Mouse (Mus musculus) midbrain, embryonic 11.5 days (tissue): Measurements from ENCODE around the gene Hsf2. TPM values are rescaled to one million over a fixed set of nuclear protein-coding genes. Genes with fewer than 3 reads are reported as not detected.
"Not testable (repeated sequence)": the region's sequence is repeated elsewhere in the genome, so short reads cannot be mapped to it uniquely, and the experiment has no call there.

Source experiments
- ATAC-seq: fragments of 200-750 bp; cut with Nextera tagmentation; 2 replicates; pipeline ENCODE4 v1.8.0; 2017; ENCODE audit warnings: moderate TSS enrichment, moderate library complexity; ENCODE audit not compliant: low FRiP score
- DNase-seq: peaks from one replicate; pipeline ENCODE4 v3.0.0; 2015; ENCODE audit warnings: low spot score; ENCODE audit errors: missing footprints
- H3K27ac ChIP-seq: fragments of 300-500 bp; sonication (generic); 2 replicates; pipeline ENCODE4 v1.5.1; 2014; ENCODE audit warnings: low read depth, low read length
- H3K27me3 ChIP-seq: fragments of 300-500 bp; sonication (generic); 2 replicates; pipeline ENCODE4 v1.6.1; 2014; ENCODE audit warnings: mild to moderate bottlenecking, low read length, moderate library complexity, mixed read lengths; ENCODE audit not compliant: control insufficient read depth, insufficient read depth
- H3K36me3 ChIP-seq: fragments of 300-500 bp; sonication (generic); 2 replicates; pipeline ENCODE4 v1.6.1; 2014; ENCODE audit warnings: mild to moderate bottlenecking, low read length, moderate library complexity, mixed read lengths; ENCODE audit not compliant: control insufficient read depth, insufficient read depth
- H3K4me1 ChIP-seq: fragments of 300-500 bp; sonication (generic); 2 replicates; pipeline ENCODE4 v1.6.1; 2014; ENCODE audit warnings: low read length; ENCODE audit not compliant: control insufficient read depth, insufficient read depth
- H3K4me2 ChIP-seq: fragments of 300-500 bp; sonication (generic); 2 replicates; pipeline ENCODE4 v1.6.1; 2014; ENCODE audit warnings: mild to moderate bottlenecking, moderate library complexity
- H3K4me3 ChIP-seq: fragments of 300-500 bp; sonication (generic); 2 replicates; pipeline ENCODE4 v1.5.1; 2014; ENCODE audit warnings: low read depth, low read length
- H3K9ac ChIP-seq: fragments of 300-500 bp; sonication (generic); 2 replicates; pipeline ENCODE4 v1.6.1; 2014; ENCODE audit warnings: low read length
- H3K9me3 ChIP-seq: fragments of 300-500 bp; sonication (generic); 2 replicates; pipeline ENCODE4 v1.6.1; 2016; ENCODE audit warnings: low read length; ENCODE audit not compliant: control insufficient read depth
- WGBS: fragments of 180-500 bp; shearing (Covaris S2); extraction: QIAGEN DNeasy Blood & Tissue Kit; methylation state at CpG from one replicate; pipeline ENCODE4 v1.1.7; 2014; 5-methylcytosine and 5-hydroxymethylcytosine counted together
- polyA plus RNA-seq: library from polyadenylated mRNA; unstranded; fragments of >200 nt; fragmentation: Nextera tagmentation; extraction: Ambion mirVana; gene quantifications from 2 replicates; pipeline ENCODE4 v1.2.1, GENCODE M21; 2014

The Hsf2 gene
- polyA plus RNA-seq, 1 experiment from 2014 or later = 83.3 TPM

GRCm38 (mm10) chr10:57515278-57515677 is 29.1 kb downstream of the Hsf2 start:
- no peaks in the 10 kb centered on the region for H3K27me3 ChIP-seq
- no peak overlapping the region for H3K4me3 ChIP-seq
- H3K4me1 ChIP-seq = no peaks in the 10 kb centered on the region
- ATAC-seq = no peak
- no peak overlapping the region for H3K9ac ChIP-seq
- DNase-seq = no peak
- H3K36me3 ChIP-seq = peaks cover 29% of the 10 kb centered on the region
- 87% methylated on average over 1 of the region's 1 CpGs for WGBS
- no peak overlapping the region for H3K27ac ChIP-seq
- no peak overlapping the region for H3K4me2 ChIP-seq
- no peaks in the 10 kb centered on the region for H3K9me3 ChIP-seq

- Histone ChIP-seq H3K4me2 (no peak overlapping the region), H3K36me3 (peaks cover 16% of the 10 kb centered on the region), H3K27me3 (no peaks in the 10 kb centered on the region), H3K4me3 (no peak overlapping the region), H3K27ac (no peak overlapping the region), H3K9ac (no peak overlapping the region), H3K4me1 (peaks cover 15% of the 10 kb centered on the region), H3K9me3 (no peaks in the 10 kb centered on the region)
- WGBS = 94% methylated on average over 5 of the region's 5 CpGs
- ATAC-seq (no peak), DNase-seq (peak; percentile 69)
These were observed 40.3 kb downstream of the Hsf2 start for GRCm38 (mm10) chr10:57526469-57526868.

GRCm38 (mm10) chr10:57531076-57531475 is 44.9 kb downstream of the Hsf2 start:
- ATAC-seq = no peak
- Histone ChIP-seq H3K4me1 (peaks cover 15% of the 10 kb centered on the region), H3K9me3 (no peaks in the 10 kb centered on the region), H3K9ac (peak overlapping the region; percentile 91; the same call in 1 of the 2 replicates), H3K27ac (no peak overlapping the region), H3K27me3 (no peaks in the 10 kb centered on the region), H3K36me3 (peaks cover 6% of the 10 kb centered on the region; the same call in 1 of the 2 replicates), H3K4me3 (peak overlapping the region; percentile 85), H3K4me2 (peak overlapping the region; percentile 69)
- no peak for DNase-seq
- WGBS = 71% methylated on average over 2 of the region's 2 CpGs

GRCm38 (mm10) chr10:57531616-57532217 is 45.5 kb downstream of the Hsf2 start:
- Histone ChIP-seq H3K27ac (peak overlapping the region; percentile 82), H3K4me1 (peaks cover 15% of the 10 kb centered on the region), H3K9ac (peak overlapping the region; percentile 91), H3K36me3 (peaks cover 4% of the 10 kb centered on the region; the same call in 1 of the 2 replicates), H3K27me3 (no peaks in the 10 kb centered on the region), H3K9me3 (no peaks in the 10 kb centered on the region), H3K4me3 (peak overlapping the region; percentile 85), H3K4me2 (peak overlapping the region; percentile 69)
- no peak for ATAC-seq
- 4% methylated on average over 28 of the region's 28 CpGs for WGBS
- DNase-seq = peak; percentile 88

- Histone ChIP-seq H3K9me3 (no peaks in the 10 kb centered on the region), H3K4me3 (peak within 1 kb of the TSS; percentile 85), H3K36me3 (no peaks in the 10 kb centered on the region), H3K4me1 (peaks cover 15% of the 10 kb centered on the region), H3K27ac (peak within 1 kb of the TSS; percentile 82), H3K27me3 (no peaks in the 10 kb centered on the region), H3K9ac (peak within 1 kb of the TSS; percentile 91), H3K4me2 (peak within 1 kb of the TSS; percentile 69)
- 14% methylated on average over 44 of the region's 49 CpGs for WGBS
- ATAC-seq (peak; percentile 100), DNase-seq (peak; percentile 99)
These were observed 46.3 kb downstream of the Hsf2 start, which contains the start of gene Serinc1 for GRCm38 (mm10) chr10:57532218-57533101. Serinc1 (minus strand) TSS chr10:57532530.

GRCm38 (mm10) chr10:57543890-57544289 is 57.7 kb downstream of the Hsf2 start:
- DNase-seq, H3K4me1 ChIP-seq, H3K4me3 ChIP-seq, H3K9me3 ChIP-seq, H3K27ac ChIP-seq, H3K27me3 ChIP-seq, H3K36me3 ChIP-seq, H3K4me2 ChIP-seq, ATAC-seq, H3K9ac ChIP-seq: not testable (repeated sequence)
- WGBS = 76% methylated on average over 9 of the region's 9 CpGs

- no peak overlapping the region for H3K27ac ChIP-seq
- H3K36me3 ChIP-seq = no peaks in the 10 kb centered on the region
- no peak overlapping the region for H3K4me3 ChIP-seq
- WGBS = 92% methylated on average over 4 of the region's 4 CpGs
- H3K27me3 ChIP-seq = no peaks in the 10 kb centered on the region
- H3K4me2 ChIP-seq = no peak overlapping the region
- ATAC-seq = no peak
- no peak overlapping the region for H3K9ac ChIP-seq
- H3K9me3 ChIP-seq = no peaks in the 10 kb centered on the region
- DNase-seq = no peak
- no peaks in the 10 kb centered on the region for H3K4me1 ChIP-seq
These were observed 63.4 kb downstream of the Hsf2 start for GRCm38 (mm10) chr10:57549631-57550030.

- Histone ChIP-seq H3K4me1 (no peaks in the 10 kb centered on the region), H3K9me3 (no peaks in the 10 kb centered on the region), H3K4me3 (no peak overlapping the region), H3K36me3 (no peaks in the 10 kb centered on the region), H3K27me3 (no peaks in the 10 kb centered on the region), H3K4me2 (no peak overlapping the region), H3K9ac (no peak overlapping the region), H3K27ac (no peak overlapping the region)
- 87% methylated on average over 1 of the region's 1 CpGs for WGBS
- DNase-seq (no peak), ATAC-seq (no peak)
These were observed 67.5 kb downstream of the Hsf2 start for GRCm38 (mm10) chr10:57553719-57554118.

GRCm38 (mm10) chr10:57557597-57557996 is 71.4 kb downstream of the Hsf2 start:
- no peak for DNase-seq
- Histone ChIP-seq H3K27ac (no peak overlapping the region), H3K9me3 (no peaks in the 10 kb centered on the region), H3K4me3 (no peak overlapping the region), H3K27me3 (no peaks in the 10 kb centered on the region), H3K36me3 (no peaks in the 10 kb centered on the region), H3K9ac (no peak overlapping the region), H3K4me2 (no peak overlapping the region), H3K4me1 (no peaks in the 10 kb centered on the region)
- WGBS = 84% methylated on average over 5 of the region's 5 CpGs
- no peak for ATAC-seq
